Mouse (Mus musculus): ENCODE data around the gene 1700123K08Rik.
"Not testable (repeated sequence)": the region's sequence is repeated elsewhere in the genome, so short reads cannot be mapped to it uniquely, and the experiment has no call there.

The 1700123K08Rik gene

DNA sequence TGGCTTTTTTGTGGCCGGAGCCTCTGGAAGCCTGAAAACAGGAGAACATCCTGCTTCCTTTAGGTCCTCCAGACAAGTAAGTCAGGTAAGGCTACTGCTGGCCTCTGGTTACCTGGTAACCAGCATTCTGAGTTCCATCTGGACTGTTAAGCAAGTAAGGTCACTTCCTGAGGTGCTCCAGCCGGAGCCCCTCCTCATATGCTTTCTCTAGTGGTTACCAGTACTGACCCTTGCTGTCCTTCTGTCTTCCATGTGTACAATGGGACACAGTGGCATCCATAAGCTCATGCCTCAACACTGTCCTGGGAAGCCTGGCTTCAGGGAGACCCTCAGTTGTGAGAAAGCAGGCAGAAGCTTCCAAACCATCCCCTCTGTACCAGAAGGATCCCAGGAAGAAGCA, at the start of gene 1700123K08Rik:
1700123K08Rik (minus strand) TSS at position 101 of the 400 bp plus-strand sequence.
- in situ Hi-C loops (cut with MboI; ENCODE audit: low pct_unique_long_range_greater_than_20kb in 1 of 2, low sequenced_read_pairs in 2 of 2, unreplicated experiment in 1 of 2), result not testable (repeated sequence)

DNA sequence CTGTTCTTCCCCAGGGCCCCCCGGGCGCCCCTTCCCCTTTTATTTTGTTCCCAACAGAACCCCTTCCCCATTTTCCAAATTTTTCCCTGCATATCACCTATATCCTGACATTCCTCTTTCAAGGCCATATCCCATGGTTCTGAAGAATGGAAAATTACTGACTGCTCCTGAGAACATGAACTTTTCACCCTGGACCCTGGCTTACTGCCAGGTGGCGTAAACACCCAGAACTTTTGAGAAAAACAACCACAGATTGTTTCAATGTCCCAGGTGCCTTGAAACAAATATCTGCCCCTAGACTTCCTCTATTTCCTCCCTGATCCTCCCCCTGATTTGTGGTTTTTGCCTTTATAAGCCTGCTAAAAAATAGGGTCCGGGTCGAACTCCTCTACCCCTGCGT, 22.9 kb upstream of the 1700123K08Rik start:
- in situ Hi-C loops (cut with MboI; ENCODE audit: low pct_unique_long_range_greater_than_20kb in 1 of 2, low sequenced_read_pairs in 2 of 2, unreplicated experiment in 1 of 2), result no loop called here

GRCm38 (mm10) chr5:138571623-138572022, 7.1 kb upstream of the 1700123K08Rik start:
- in situ Hi-C loops (cut with MboI; ENCODE audit: low pct_unique_long_range_greater_than_20kb in 1 of 2, low sequenced_read_pairs in 2 of 2, unreplicated experiment in 1 of 2), result no loop called here

- in situ Hi-C loops (cut with MboI; ENCODE audit: low pct_unique_long_range_greater_than_20kb in 1 of 2, low sequenced_read_pairs in 2 of 2, unreplicated experiment in 1 of 2), result no loop called here
Measured at GRCm38 (mm10) chr5:138552718-138553117, 11.8 kb downstream of the 1700123K08Rik start.

- in situ Hi-C loops (cut with MboI; ENCODE audit: low pct_unique_long_range_greater_than_20kb in 1 of 2, low sequenced_read_pairs in 2 of 2, unreplicated experiment in 1 of 2), result no loop called here
Measured at GRCm38 (mm10) chr5:138532491-138532890, 32.0 kb downstream of the 1700123K08Rik start.

Data from mouse embryonic stem cell (cell line).